Mouse (Mus musculus): Measurements from ENCODE around the gene Dlgap5. TPM values are rescaled to one million over a fixed set of nuclear protein-coding genes. Genes with fewer than 3 reads are reported as not detected.

Dlgap5 gene
- polyA plus RNA-seq, 1 experiment from 2014 or later: 71.0 TPM

GRCm38 (mm10) chr14:47367461-47367860 lies 50.7 kb downstream of the Dlgap5 start, which contains the start of gene Lgals3:
TSS of gene Lgals3 (plus strand) at chr14:47367751.
- Histone ChIP-seq H3K9me3 (no peaks in the 10 kb centered on the region), H3K36me3 (no peaks in the 10 kb centered on the region), H3K27ac (no peak within 1 kb of the TSS), H3K9ac (replicated peaks) (no peak within 1 kb of the TSS), H3K27me3 (peaks cover 16% of the 10 kb centered on the region), H3K4me2 (no peak within 1 kb of the TSS), H3K4me1 (replicated peaks) (0 out of 2 replicates have a peak, but pooled peaks cover 5% of the 10 kb centered on the region), H3K4me3 (replicated peaks) (no peak within 1 kb of the TSS)
- 47% methylated on average over 9 of the region's 9 CpGs for WGBS
- ATAC-seq (ENCODE audit: insufficient number of reproducible peaks, insufficient read depth, low FRiP score, low TSS enrichment, low read depth): peak; percentile 91

DNA sequence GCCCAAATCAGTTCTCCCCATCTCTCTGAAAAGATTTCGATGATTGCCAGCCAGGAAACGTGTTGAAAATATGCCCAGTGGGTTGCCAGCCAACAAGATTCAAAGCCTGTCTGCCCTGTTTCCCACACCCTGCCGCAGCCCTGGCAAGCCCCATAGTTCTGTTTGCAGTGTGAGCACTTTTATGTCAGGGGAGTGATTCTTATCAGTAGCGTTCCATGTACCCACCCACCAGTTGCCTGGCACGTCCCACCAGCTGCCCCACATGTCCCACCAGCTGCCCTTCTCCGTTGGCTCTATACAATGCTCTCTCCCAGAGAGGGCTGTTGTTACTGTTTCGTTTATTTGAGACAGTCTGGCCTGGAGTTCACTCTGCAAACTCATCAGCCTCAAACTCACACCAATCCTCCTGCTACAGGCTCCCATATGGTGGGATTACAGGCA lies 51.3 kb downstream of the Dlgap5 start:
- Histone ChIP-seq H3K4me1 (replicated peaks) (0 out of 2 replicates have a peak, but pooled peaks cover 5% of the 10 kb centered on the region), H3K4me2 (no peak overlapping the region), H3K9ac (replicated peaks) (no peak overlapping the region), H3K27ac (no peak overlapping the region), H3K9me3 (no peaks in the 10 kb centered on the region), H3K36me3 (no peaks in the 10 kb centered on the region), H3K27me3 (peaks cover 13% of the 10 kb centered on the region), H3K4me3 (replicated peaks) (no peak overlapping the region)
- no peak for ATAC-seq (ENCODE audit: insufficient number of reproducible peaks, insufficient read depth, low FRiP score, low TSS enrichment, low read depth)
- WGBS: 63% methylated on average over 7 of the region's 7 CpGs

- no peak for ATAC-seq (ENCODE audit: insufficient number of reproducible peaks, insufficient read depth, low FRiP score, low TSS enrichment, low read depth)
- Histone ChIP-seq H3K36me3 (no peaks in the 10 kb centered on the region), H3K9me3 (no peaks in the 10 kb centered on the region), H3K4me2 (peak overlapping the region; percentile 23), H3K4me3 (replicated peaks) (no peak overlapping the region), H3K9ac (replicated peaks) (no peak overlapping the region), H3K4me1 (replicated peaks) (0 out of 2 replicates have a peak, but pooled peaks cover 5% of the 10 kb centered on the region), H3K27me3 (peaks cover 10% of the 10 kb centered on the region; the same call in 1 of the 2 replicates), H3K27ac (no peak overlapping the region)
- 41% methylated on average over 21 of the region's 21 CpGs for WGBS
Observed at GRCm38 (mm10) chr14:47364742-47365449, 53.3 kb downstream of the Dlgap5 start.

- peaks cover 10% of the 10 kb centered on the region; the same call in 1 of the 2 replicates for H3K27me3 ChIP-seq
- no peaks in the 10 kb centered on the region for H3K36me3 ChIP-seq
- no peaks in the 10 kb centered on the region for H3K4me1 ChIP-seq (replicated peaks)
- H3K9ac ChIP-seq (replicated peaks): no peak overlapping the region
- H3K4me2 ChIP-seq: no peak overlapping the region
- H3K9me3 ChIP-seq: no peaks in the 10 kb centered on the region
- no peak overlapping the region for H3K27ac ChIP-seq
- 86% methylated on average over 9 of the region's 9 CpGs for WGBS
- no peak for ATAC-seq (ENCODE audit: insufficient number of reproducible peaks, insufficient read depth, low FRiP score, low TSS enrichment, low read depth)
- no peak overlapping the region for H3K4me3 ChIP-seq (replicated peaks)
Observed at GRCm38 (mm10) chr14:47361899-47362298, 56.3 kb downstream of the Dlgap5 start.

DNA sequence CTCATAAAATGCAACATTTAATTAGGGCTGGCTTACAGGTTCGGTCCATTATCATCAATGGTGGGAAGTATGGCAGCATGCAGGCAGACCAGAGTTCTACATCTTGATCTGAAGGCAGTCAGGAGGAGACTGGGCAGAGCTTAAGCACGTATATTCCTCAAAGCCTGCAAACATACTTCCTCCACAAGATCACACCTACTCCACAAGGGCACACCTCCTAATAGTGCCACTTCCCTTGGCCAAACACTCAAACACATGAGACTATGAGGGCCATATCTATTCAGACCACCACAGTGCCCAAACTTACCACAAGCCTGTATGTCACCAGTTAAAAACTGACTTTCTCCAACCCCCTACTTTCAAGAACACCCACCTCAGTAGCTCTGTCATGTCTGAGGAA lies 56.8 kb downstream of the Dlgap5 start:
- no peak overlapping the region for H3K27ac ChIP-seq
- no peak overlapping the region for H3K4me2 ChIP-seq
- ATAC-seq (ENCODE audit: insufficient number of reproducible peaks, insufficient read depth, low FRiP score, low TSS enrichment, low read depth): no peak
- H3K27me3 ChIP-seq: peaks cover 10% of the 10 kb centered on the region; the same call in 1 of the 2 replicates
- no peak overlapping the region for H3K9ac ChIP-seq (replicated peaks)
- H3K4me3 ChIP-seq (replicated peaks): no peak overlapping the region
- 87% methylated on average over 2 of the region's 2 CpGs for WGBS
- H3K4me1 ChIP-seq (replicated peaks): no peaks in the 10 kb centered on the region
- H3K9me3 ChIP-seq: no peaks in the 10 kb centered on the region
- H3K36me3 ChIP-seq: no peaks in the 10 kb centered on the region

- 80% methylated on average over 3 of the region's 3 CpGs for WGBS
Observed at GRCm38 (mm10) chr14:47359610-47360009, 58.6 kb downstream of the Dlgap5 start.

DNA sequence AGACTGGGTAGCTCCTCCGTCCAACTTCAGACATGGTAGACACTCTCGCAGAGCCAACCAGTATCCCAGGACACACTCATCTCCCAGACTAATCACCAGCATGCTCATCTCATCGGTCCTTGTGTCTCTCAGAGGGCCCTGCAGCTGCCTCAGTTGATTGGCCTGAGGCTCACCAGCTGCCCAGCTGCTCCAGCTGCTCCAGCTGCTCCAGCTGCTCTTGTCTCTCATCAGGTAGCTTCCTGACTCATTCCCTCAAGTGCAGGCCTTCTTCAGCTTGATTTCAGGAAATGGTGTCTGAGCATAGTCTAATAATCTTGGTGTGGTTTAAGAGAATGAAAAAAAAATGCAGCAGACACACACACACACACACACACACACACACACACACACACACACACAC lies 61.6 kb downstream of the Dlgap5 start:
- Histone ChIP-seq H3K9ac (replicated peaks) (no peak overlapping the region), H3K4me3 (replicated peaks) (no peak overlapping the region), H3K4me2 (no peak overlapping the region), H3K27me3 (no peaks in the 10 kb centered on the region), H3K27ac (no peak overlapping the region), H3K9me3 (no peaks in the 10 kb centered on the region), H3K36me3 (no peaks in the 10 kb centered on the region), H3K4me1 (replicated peaks) (no peaks in the 10 kb centered on the region)
- no peak for ATAC-seq (ENCODE audit: insufficient number of reproducible peaks, insufficient read depth, low FRiP score, low TSS enrichment, low read depth)
- WGBS: 79% methylated on average over 3 of the region's 3 CpGs

More at GRCm38 (mm10) chr14:47359610-47360009, 58.6 kb downstream of the Dlgap5 start:
- Histone ChIP-seq H3K36me3 (no peaks in the 10 kb centered on the region), H3K4me3 (replicated peaks) (no peak overlapping the region), H3K4me2 (no peak overlapping the region), H3K4me1 (replicated peaks) (no peaks in the 10 kb centered on the region), H3K27me3 (no peaks in the 10 kb centered on the region), H3K9ac (replicated peaks) (no peak overlapping the region), H3K9me3 (no peaks in the 10 kb centered on the region), H3K27ac (no peak overlapping the region)
- no peak for ATAC-seq (ENCODE audit: insufficient number of reproducible peaks, insufficient read depth, low FRiP score, low TSS enrichment, low read depth)

DNA sequence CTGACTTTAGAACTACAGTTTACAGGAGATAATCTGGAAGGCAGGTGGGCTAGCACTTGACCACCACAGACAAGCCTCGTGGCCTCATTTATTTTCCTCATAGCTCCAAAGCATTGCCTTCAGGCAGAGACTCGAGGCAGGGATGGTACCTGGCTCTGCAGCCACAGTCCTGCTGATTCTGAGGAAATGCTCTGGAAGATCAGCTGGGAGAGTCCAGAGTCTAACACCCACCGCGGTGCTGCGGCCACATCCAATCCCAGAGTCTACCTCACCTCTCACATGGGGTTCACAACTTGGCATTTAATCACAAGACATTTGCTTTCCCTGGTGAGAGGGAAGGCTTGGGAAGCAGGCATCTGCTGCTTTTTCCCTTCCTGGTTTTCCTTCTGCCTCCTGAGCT lies 63.3 kb downstream of the Dlgap5 start:
- H3K4me1 ChIP-seq (replicated peaks): no peaks in the 10 kb centered on the region
- no peak overlapping the region for H3K9ac ChIP-seq (replicated peaks)
- no peaks in the 10 kb centered on the region for H3K27me3 ChIP-seq
- no peaks in the 10 kb centered on the region for H3K36me3 ChIP-seq
- no peak overlapping the region for H3K27ac ChIP-seq
- ATAC-seq (ENCODE audit: insufficient number of reproducible peaks, insufficient read depth, low FRiP score, low TSS enrichment, low read depth): no peak
- WGBS: 72% methylated on average over 5 of the region's 5 CpGs
- H3K4me2 ChIP-seq: no peak overlapping the region
- no peak overlapping the region for H3K4me3 ChIP-seq (replicated peaks)
- no peaks in the 10 kb centered on the region for H3K9me3 ChIP-seq

DNA sequence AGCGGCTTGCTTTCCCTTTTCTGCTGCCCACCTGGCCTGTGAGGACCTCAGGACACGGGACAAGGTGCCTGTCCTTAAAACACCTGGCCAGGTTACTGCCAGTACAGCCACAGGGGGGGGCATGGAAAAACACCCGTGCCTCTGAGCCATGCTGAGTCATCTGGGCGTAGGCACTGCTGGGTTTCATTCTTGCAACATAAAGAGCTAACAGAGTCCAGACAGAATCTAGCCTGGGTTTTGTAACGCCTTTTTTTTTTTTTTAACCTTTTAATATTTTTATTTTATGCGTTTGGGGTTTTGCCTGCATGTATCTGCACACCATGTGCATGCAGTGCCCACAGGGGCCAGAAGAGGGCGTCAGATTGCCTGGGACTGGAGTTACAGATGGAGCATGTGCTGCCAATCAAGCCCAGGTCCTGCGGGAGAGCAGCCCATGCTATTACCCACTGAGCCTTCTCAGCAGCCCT lies 64.1 kb downstream of the Dlgap5 start:
- Histone ChIP-seq H3K27me3 (no peaks in the 10 kb centered on the region), H3K9me3 (no peaks in the 10 kb centered on the region), H3K4me1 (replicated peaks) (no peaks in the 10 kb centered on the region), H3K27ac (no peak overlapping the region), H3K4me2 (no peak overlapping the region), H3K4me3 (replicated peaks) (no peak overlapping the region), H3K36me3 (no peaks in the 10 kb centered on the region), H3K9ac (replicated peaks) (no peak overlapping the region)
- WGBS: 61% methylated on average over 8 of the region's 8 CpGs
- ATAC-seq (ENCODE audit: insufficient number of reproducible peaks, insufficient read depth, low FRiP score, low TSS enrichment, low read depth): no peak

GRCm38 (mm10) chr14:47353240-47353639 lies 65.0 kb downstream of the Dlgap5 start:
- ATAC-seq (ENCODE audit: insufficient number of reproducible peaks, insufficient read depth, low FRiP score, low TSS enrichment, low read depth): no peak
- Histone ChIP-seq H3K9me3 (no peaks in the 10 kb centered on the region), H3K4me3 (replicated peaks) (no peak overlapping the region), H3K27ac (no peak overlapping the region), H3K4me2 (no peak overlapping the region), H3K9ac (replicated peaks) (no peak overlapping the region), H3K36me3 (no peaks in the 10 kb centered on the region), H3K4me1 (replicated peaks) (no peaks in the 10 kb centered on the region), H3K27me3 (no peaks in the 10 kb centered on the region)
- WGBS: 80% methylated on average over 4 of the region's 4 CpGs

GRCm38 (mm10) chr14:47352272-47352671 lies 65.9 kb downstream of the Dlgap5 start:
- no peak for ATAC-seq (ENCODE audit: insufficient number of reproducible peaks, insufficient read depth, low FRiP score, low TSS enrichment, low read depth)
- no peaks in the 10 kb centered on the region for H3K4me1 ChIP-seq (replicated peaks)

GRCm38 (mm10) chr14:47350974-47351373 lies 67.2 kb downstream of the Dlgap5 start:
- no peak overlapping the region for H3K9ac ChIP-seq (replicated peaks)
- no peak overlapping the region for H3K4me2 ChIP-seq
- no peak overlapping the region for H3K4me3 ChIP-seq (replicated peaks)
- no peak for ATAC-seq (ENCODE audit: insufficient number of reproducible peaks, insufficient read depth, low FRiP score, low TSS enrichment, low read depth)
- H3K9me3 ChIP-seq: no peaks in the 10 kb centered on the region
- no peaks in the 10 kb centered on the region for H3K27me3 ChIP-seq
- 86% methylated on average over 2 of the region's 2 CpGs for WGBS
- no peaks in the 10 kb centered on the region for H3K4me1 ChIP-seq (replicated peaks)
- H3K27ac ChIP-seq: no peak overlapping the region
- no peaks in the 10 kb centered on the region for H3K36me3 ChIP-seq

More at GRCm38 (mm10) chr14:47352272-47352671, 65.9 kb downstream of the Dlgap5 start:
- WGBS: 90% methylated on average over 10 of the region's 10 CpGs
- H3K36me3 ChIP-seq: no peaks in the 10 kb centered on the region
- H3K4me3 ChIP-seq (replicated peaks): no peak overlapping the region
- H3K4me2 ChIP-seq: no peak overlapping the region
- no peak overlapping the region for H3K9ac ChIP-seq (replicated peaks)
- H3K9me3 ChIP-seq: no peaks in the 10 kb centered on the region
- no peak overlapping the region for H3K27ac ChIP-seq
- no peaks in the 10 kb centered on the region for H3K27me3 ChIP-seq

Measured in limb, embryonic 12.5 days (tissue).